Mouse (Mus musculus) hindbrain, embryonic 13.5 days (tissue): ENCODE measurements around the gene Adam19. TPM values are rescaled to one million over a fixed set of nuclear protein-coding genes. Genes with fewer than 3 reads are reported as not detected.
A peak's percentile ranks its signal among the peaks of the same experiment; 100 is the strongest.

Source experiments
- ATAC-seq: fragments of 200-750 bp; cut with Nextera tagmentation; 2 replicates; pipeline ENCODE4 v1.8.0; 2017; ENCODE audit warnings: moderate TSS enrichment; ENCODE audit not compliant: low FRiP score
- H3K27ac ChIP-seq: fragments of 300-500 bp; sonication (generic); 2 replicates; pipeline ENCODE4 v1.5.1; 2015; ENCODE audit warnings: inconsistent platforms, mild to moderate bottlenecking, moderate library complexity
- H3K27me3 ChIP-seq: fragments of 300-500 bp; sonication (generic); 2 replicates; pipeline ENCODE4 v1.6.1; 2015; ENCODE audit warnings: mild to moderate bottlenecking, inconsistent platforms
- H3K36me3 ChIP-seq: fragments of 300-500 bp; sonication (generic); 2 replicates; pipeline ENCODE4 v1.6.1; 2015; ENCODE audit warnings: mild to moderate bottlenecking, inconsistent platforms
- H3K4me1 ChIP-seq: fragments of 300-500 bp; sonication (generic); replicated peaks from 2 replicates; pipeline ENCODE4 v1.6.1; 2015; ENCODE audit warnings: inconsistent platforms
- H3K4me2 ChIP-seq: fragments of 300-500 bp; sonication (generic); 2 replicates; pipeline ENCODE4 v1.6.1; 2015; ENCODE audit warnings: inconsistent platforms, mild to moderate bottlenecking, moderate library complexity
- H3K4me3 ChIP-seq: fragments of 300-500 bp; sonication (generic); 2 replicates; pipeline ENCODE4 v1.5.1; 2015; ENCODE audit warnings: mild to moderate bottlenecking, inconsistent platforms
- H3K9ac ChIP-seq: fragments of 300-500 bp; sonication (generic); 2 replicates; pipeline ENCODE4 v1.6.1; 2015; ENCODE audit warnings: mild to moderate bottlenecking, inconsistent platforms
- H3K9me3 ChIP-seq: fragments of 300-500 bp; sonication (generic); 2 replicates; pipeline ENCODE4 v1.6.1; 2016; ENCODE audit warnings: inconsistent platforms
- WGBS: fragments of 180-500 bp; shearing (Covaris S2); methylation state at CpG from one replicate; pipeline ENCODE4 v1.1.7; 2015; 5-methylcytosine and 5-hydroxymethylcytosine counted together
- polyA plus RNA-seq: library from polyadenylated mRNA; unstranded; fragments of >200 nt; fragmentation: Nextera tagmentation; extraction: Ambion mirVana; gene quantifications from 2 replicates; pipeline ENCODE4 v1.2.1, GENCODE M21; 2015

Adam19 gene
- polyA plus RNA-seq, 1 experiment from 2014 or later: 13.2 TPM

- Histone ChIP-seq H3K36me3 (peaks cover 28% of the 10 kb centered on the region), H3K9ac (no peak overlapping the region), H3K4me3 (no peak overlapping the region), H3K27ac (peak overlapping the region; percentile 31; the same call in 1 of the 2 replicates), H3K4me1 (peaks cover 34% of the 10 kb centered on the region), H3K4me2 (no peak overlapping the region), H3K9me3 (no peaks in the 10 kb centered on the region), H3K27me3 (no peaks in the 10 kb centered on the region)
- 23% methylated on average over 17 of the region's 17 CpGs for whole genome bisulfite sequencing
- ATAC-seq: no peak
Measured at GRCm38 (mm10) chr11:46069408-46070003, 13.7 kb downstream of the Adam19 start.

- Histone ChIP-seq H3K4me3 (no peak overlapping the region), H3K4me2 (no peak overlapping the region), H3K27ac (no peak overlapping the region), H3K9ac (no peak overlapping the region), H3K9me3 (no peaks in the 10 kb centered on the region), H3K4me1 (peaks cover 28% of the 10 kb centered on the region), H3K27me3 (no peaks in the 10 kb centered on the region), H3K36me3 (peaks cover 24% of the 10 kb centered on the region)
- 82% methylated on average over 4 of the region's 4 CpGs for WGBS
- no peak for ATAC-seq
Measured at GRCm38 (mm10) chr11:46070161-46070560, 14.4 kb downstream of the Adam19 start.

GRCm38 (mm10) chr11:46070789-46071188, 15.0 kb downstream of the Adam19 start:
- ATAC-seq: no peak
- no peak overlapping the region for H3K27ac ChIP-seq
- no peak overlapping the region for H3K4me3 ChIP-seq
- no peaks in the 10 kb centered on the region for H3K9me3 ChIP-seq
- H3K4me2 ChIP-seq: no peak overlapping the region
- H3K36me3 ChIP-seq: peaks cover 27% of the 10 kb centered on the region
- no peaks in the 10 kb centered on the region for H3K27me3 ChIP-seq
- H3K9ac ChIP-seq: no peak overlapping the region
- 78% methylated on average over 8 of the region's 8 CpGs for WGBS
- H3K4me1 ChIP-seq: peaks cover 21% of the 10 kb centered on the region

GRCm38 (mm10) chr11:46072466-46073060, 16.8 kb downstream of the Adam19 start:
- Histone ChIP-seq H3K4me2 (no peak overlapping the region), H3K9me3 (no peaks in the 10 kb centered on the region), H3K36me3 (peaks cover 35% of the 10 kb centered on the region), H3K9ac (no peak overlapping the region), H3K27me3 (no peaks in the 10 kb centered on the region), H3K27ac (no peak overlapping the region), H3K4me3 (no peak overlapping the region), H3K4me1 (peaks cover 19% of the 10 kb centered on the region)
- no peak for ATAC-seq
- WGBS: 73% methylated on average over 8 of the region's 8 CpGs

GRCm38 (mm10) chr11:46073061-46073849, 17.5 kb downstream of the Adam19 start:
- WGBS: 77% methylated on average over 15 of the region's 15 CpGs
- Histone ChIP-seq H3K27ac (no peak overlapping the region), H3K4me2 (no peak overlapping the region), H3K4me1 (peaks cover 19% of the 10 kb centered on the region), H3K36me3 (peaks cover 41% of the 10 kb centered on the region), H3K4me3 (no peak overlapping the region), H3K9me3 (no peaks in the 10 kb centered on the region), H3K9ac (no peak overlapping the region), H3K27me3 (no peaks in the 10 kb centered on the region)
- no peak for ATAC-seq

- Histone ChIP-seq H3K4me3 (no peak overlapping the region), H3K36me3 (peaks cover 48% of the 10 kb centered on the region), H3K4me2 (no peak overlapping the region), H3K27ac (no peak overlapping the region), H3K9ac (no peak overlapping the region), H3K9me3 (no peaks in the 10 kb centered on the region), H3K27me3 (no peaks in the 10 kb centered on the region), H3K4me1 (peaks cover 14% of the 10 kb centered on the region)
- ATAC-seq: no peak
- 88% methylated on average over 17 of the region's 17 CpGs for WGBS
Measured at GRCm38 (mm10) chr11:46073850-46074688, 18.3 kb downstream of the Adam19 start.

- Histone ChIP-seq H3K4me2 (no peak overlapping the region), H3K27ac (no peak overlapping the region), H3K27me3 (no peaks in the 10 kb centered on the region), H3K4me1 (no peaks in the 10 kb centered on the region; the same call in 1 of the 2 replicates), H3K9me3 (no peaks in the 10 kb centered on the region), H3K4me3 (no peak overlapping the region), H3K36me3 (peaks cover 48% of the 10 kb centered on the region), H3K9ac (no peak overlapping the region)
- no peak for ATAC-seq
- 97% methylated on average over 3 of the region's 3 CpGs for WGBS
Measured at GRCm38 (mm10) chr11:46075507-46075906, 19.7 kb downstream of the Adam19 start.

- no peak for ATAC-seq
- 91% methylated on average over 11 of the region's 11 CpGs for WGBS
- H3K9me3 ChIP-seq: no peaks in the 10 kb centered on the region
Measured at GRCm38 (mm10) chr11:46076442-46077158, 20.8 kb downstream of the Adam19 start.

GRCm38 (mm10) chr11:46077304-46077703, 21.5 kb downstream of the Adam19 start:
- H3K27ac ChIP-seq: no peak overlapping the region

More at GRCm38 (mm10) chr11:46076442-46077158, 20.8 kb downstream of the Adam19 start:
- Histone ChIP-seq H3K36me3 (peaks cover 48% of the 10 kb centered on the region), H3K4me1 (no peaks in the 10 kb centered on the region; the same call in 1 of the 2 replicates), H3K4me2 (no peak overlapping the region), H3K4me3 (no peak overlapping the region), H3K27me3 (no peaks in the 10 kb centered on the region), H3K9ac (no peak overlapping the region), H3K27ac (no peak overlapping the region)

GRCm38 (mm10) chr11:46077732-46078375, 22.1 kb downstream of the Adam19 start:
- no peak overlapping the region for H3K4me2 ChIP-seq
- no peak overlapping the region for H3K9ac ChIP-seq
- no peaks in the 10 kb centered on the region for H3K27me3 ChIP-seq
- peaks cover 43% of the 10 kb centered on the region for H3K36me3 ChIP-seq
- H3K27ac ChIP-seq: no peak overlapping the region
- WGBS: 88% methylated on average over 7 of the region's 7 CpGs
- H3K4me1 ChIP-seq: no peaks in the 10 kb centered on the region; the same call in 1 of the 2 replicates
- no peak for ATAC-seq
- no peaks in the 10 kb centered on the region for H3K9me3 ChIP-seq
- H3K4me3 ChIP-seq: no peak overlapping the region

More at GRCm38 (mm10) chr11:46077304-46077703, 21.5 kb downstream of the Adam19 start:
- WGBS: 90% methylated on average over 5 of the region's 5 CpGs
- no peaks in the 10 kb centered on the region for H3K9me3 ChIP-seq
- no peak overlapping the region for H3K9ac ChIP-seq
- no peaks in the 10 kb centered on the region; the same call in 1 of the 2 replicates for H3K4me1 ChIP-seq
- no peak overlapping the region for H3K4me3 ChIP-seq
- peaks cover 48% of the 10 kb centered on the region for H3K36me3 ChIP-seq
- ATAC-seq: no peak
- no peak overlapping the region for H3K4me2 ChIP-seq
- H3K27me3 ChIP-seq: no peaks in the 10 kb centered on the region

GRCm38 (mm10) chr11:46081075-46081474, 25.3 kb downstream of the Adam19 start:
- H3K4me3 ChIP-seq: no peak overlapping the region
- H3K4me2 ChIP-seq: no peak overlapping the region
- no peak for ATAC-seq
- 99% methylated on average over 2 of the region's 2 CpGs for WGBS
- peaks cover 27% of the 10 kb centered on the region for H3K36me3 ChIP-seq
- no peaks in the 10 kb centered on the region; the same call in 1 of the 2 replicates for H3K4me1 ChIP-seq
- no peak overlapping the region for H3K27ac ChIP-seq
- H3K9ac ChIP-seq: no peak overlapping the region
- no peaks in the 10 kb centered on the region for H3K27me3 ChIP-seq
- no peaks in the 10 kb centered on the region for H3K9me3 ChIP-seq
